Mouse (Mus musculus) mammary gland, adult 2 months (tissue): ENCODE data around the gene Agmat. TPM values are rescaled to one million over a fixed set of nuclear protein-coding genes. Genes with fewer than 3 reads are reported as not detected.

Experiments used
- polyA plus RNA-seq: library from polyadenylated mRNA; depleted of rRNA; stranded (reverse); fragments of >200 nt; gene quantifications from 2 replicates; pipeline ENCODE4 v1.2.3, GENCODE M21; 2012; ENCODE audit warnings: low replicate concordance; rRNA removed

The Agmat gene
- 2.4 TPM in 1 of 2 replicates, not detected in the other for polyA plus RNA-seq

GRCm38 (mm10) chr4:141746578-141747346, at the start of gene Agmat:
TSS of gene Agmat (plus strand) at chr4:141746672.

GRCm38 (mm10) chr4:141722731-141723672, 23.5 kb upstream of the Agmat start, which contains the start of gene Ddi2:
TSS of gene Ddi2 (minus strand) at chr4:141723419.

GRCm38 (mm10) chr4:141790524-141790990, 44.1 kb downstream of the Agmat start, which contains the start of gene Dnajc16:
TSS of gene Dnajc16 (minus strand) at chr4:141790931.

GRCm38 (mm10) chr4:141793282-141794151, 47.0 kb downstream of the Agmat start, which contains the start of gene Casp9:
TSS of gene Casp9 (plus strand) at chr4:141793612.

Other genes with a start within 250 kb of the Agmat start
- 9.3 and 46.9 TPM in 2 replicates for gene Spen, start 208.1 kb upstream of the Agmat start, polyA plus RNA-seq
- 13.5 and 16.6 TPM in 2 replicates for gene Fblim1, start 140.6 kb upstream of the Agmat start, polyA plus RNA-seq
- gene Tmem82, start 128.0 kb upstream of the Agmat start, polyA plus RNA-seq = 1.2 TPM in 2 replicates
- gene Slc25a34, start 122.9 kb upstream of the Agmat start, polyA plus RNA-seq = 2.3 and 8.3 TPM in 2 replicates
- gene Plekhm2, start 81.8 kb upstream of the Agmat start, polyA plus RNA-seq = 46.2 and 48.6 TPM in 2 replicates
- gene Rsc1a1, start 61.1 kb upstream of the Agmat start, polyA plus RNA-seq = 3.5 and 23.2 TPM in 2 replicates
- gene Ddi2, start 23.3 kb upstream of the Agmat start, polyA plus RNA-seq = 15.1 and 20.9 TPM in 2 replicates
- 8.3 and 12.2 TPM in 2 replicates for gene Dnajc16, start 44.3 kb downstream of the Agmat start, polyA plus RNA-seq
- 21.4 and 21.9 TPM in 2 replicates for gene Casp9, start 46.9 kb downstream of the Agmat start, polyA plus RNA-seq
- gene Cela2a, start 79.5 kb downstream of the Agmat start, polyA plus RNA-seq = 0.62 and 1.8 TPM in 2 replicates
- gene Ctrc, start 99.7 kb downstream of the Agmat start, polyA plus RNA-seq = not detected in 2 replicates
- gene Efhd2, start 128.2 kb downstream of the Agmat start, polyA plus RNA-seq = 83.3 and 134 TPM in 2 replicates